Mouse (Mus musculus) midbrain, embryonic 12.5 days (tissue): ENCODE data around the gene Prcp. TPM values are rescaled to one million over a fixed set of nuclear protein-coding genes. Genes with fewer than 3 reads are reported as not detected.
"Not testable (repeated sequence)": the region's sequence is repeated elsewhere in the genome, so short reads cannot be mapped to it uniquely, and the experiment has no call there.

Experiments
- ATAC-seq: fragments of 200-750 bp; cut with Nextera tagmentation; 2 replicates; pipeline ENCODE4 v1.8.0; 2017; ENCODE audit warnings: low read depth, moderate TSS enrichment, moderate library complexity; ENCODE audit not compliant: low FRiP score
- H3K27ac ChIP-seq: fragments of 300-500 bp; sonication (generic); replicated peaks from 2 replicates; pipeline ENCODE4 v1.5.1; 2016; ENCODE audit warnings: mild to moderate bottlenecking
- H3K27me3 ChIP-seq: fragments of 300-500 bp; sonication (generic); 2 replicates; pipeline ENCODE4 v1.6.1; 2016; ENCODE audit warnings: mild to moderate bottlenecking
- H3K36me3 ChIP-seq: fragments of 300-500 bp; sonication (generic); 2 replicates; pipeline ENCODE4 v1.6.1; 2016
- H3K4me1 ChIP-seq: fragments of 300-500 bp; sonication (generic); 2 replicates; pipeline ENCODE4 v1.6.1; 2016
- H3K4me2 ChIP-seq: fragments of 300-500 bp; sonication (generic); replicated peaks from 2 replicates; pipeline ENCODE4 v1.6.1; 2016; ENCODE audit warnings: mild to moderate bottlenecking, moderate library complexity
- H3K4me3 ChIP-seq: fragments of 300-500 bp; sonication (generic); 2 replicates; pipeline ENCODE4 v1.5.1; 2016; ENCODE audit warnings: mild to moderate bottlenecking
- H3K9ac ChIP-seq: fragments of 300-500 bp; sonication (generic); replicated peaks from 2 replicates; pipeline ENCODE4 v1.6.1; 2016; ENCODE audit warnings: mild to moderate bottlenecking, moderate library complexity
- H3K9me3 ChIP-seq: fragments of 300-500 bp; sonication (generic); 2 replicates; pipeline ENCODE4 v1.6.1; 2016; ENCODE audit warnings: mild to moderate bottlenecking
- WGBS: fragments of 180-500 bp; shearing (Covaris S2); methylation state at CpG from one replicate; pipeline ENCODE4 v1.1.7; 2016; 5-methylcytosine and 5-hydroxymethylcytosine counted together
- polyA plus RNA-seq: library from polyadenylated mRNA; unstranded; fragments of >200 nt; fragmentation: Nextera tagmentation; extraction: Ambion mirVana; gene quantifications from 2 replicates; pipeline ENCODE4 v1.2.1, GENCODE M21; 2016

Prcp gene
- polyA plus RNA-seq, 1 experiment from 2014 or later = 20.7 TPM

DNA sequence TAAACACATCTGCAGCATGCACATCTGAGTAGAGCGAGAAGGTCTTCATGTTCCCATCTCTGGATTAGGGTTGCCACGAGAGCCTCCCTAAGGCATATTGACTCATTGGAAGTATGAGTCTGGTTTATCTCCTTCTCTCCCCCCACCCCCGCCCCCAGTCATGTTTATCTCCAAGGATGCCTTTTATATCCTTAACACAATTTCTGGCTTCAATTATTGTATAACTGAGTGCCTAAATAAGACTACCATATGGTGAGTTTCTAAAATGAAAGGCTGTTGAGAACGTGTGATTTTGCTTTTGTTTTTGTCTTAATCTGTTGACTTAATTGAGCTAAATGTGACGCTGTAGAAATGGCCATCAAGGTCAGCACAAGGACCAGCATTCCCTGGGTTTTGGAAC, 21.8 kb downstream of the Prcp start:
- H3K27ac ChIP-seq = no peak overlapping the region
- H3K4me3 ChIP-seq = no peak overlapping the region
- no peaks in the 10 kb centered on the region for H3K36me3 ChIP-seq
- no peaks in the 10 kb centered on the region for H3K9me3 ChIP-seq
- H3K9ac ChIP-seq = no peak overlapping the region
- ATAC-seq = no peak
- WGBS = 87% methylated on average over 5 of the region's 5 CpGs
- H3K27me3 ChIP-seq = no peaks in the 10 kb centered on the region
- no peak overlapping the region for H3K4me2 ChIP-seq
- no peaks in the 10 kb centered on the region for H3K4me1 ChIP-seq

DNA sequence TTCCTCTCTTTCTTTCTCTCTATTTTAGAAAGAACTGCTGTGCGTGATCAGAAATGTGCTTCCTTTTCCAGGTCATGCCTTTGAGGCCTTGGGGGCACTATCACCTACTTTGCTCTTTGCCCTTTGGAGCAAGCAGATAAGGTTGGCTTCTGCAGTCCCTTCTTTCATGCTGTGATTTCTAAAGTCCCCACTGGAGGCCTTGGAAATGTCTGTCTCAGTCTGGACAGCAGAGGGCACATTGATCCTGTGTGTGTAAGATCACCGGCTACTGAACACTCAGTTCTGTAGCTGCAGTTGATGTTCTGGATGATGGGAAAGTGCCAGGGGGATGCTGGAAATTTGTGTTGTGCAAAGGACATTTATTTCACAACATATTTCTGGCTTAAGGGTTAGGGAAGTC, 22.8 kb downstream of the Prcp start:
- WGBS = 55% methylated on average over 2 of the region's 2 CpGs
- H3K4me3 ChIP-seq = no peak overlapping the region
- H3K27ac ChIP-seq = no peak overlapping the region
- no peak overlapping the region for H3K9ac ChIP-seq
- H3K4me2 ChIP-seq = no peak overlapping the region
- no peaks in the 10 kb centered on the region for H3K27me3 ChIP-seq
- no peaks in the 10 kb centered on the region for H3K36me3 ChIP-seq
- H3K9me3 ChIP-seq = no peaks in the 10 kb centered on the region
- no peaks in the 10 kb centered on the region for H3K4me1 ChIP-seq
- ATAC-seq = peak; percentile 58; the same call in 1 of the 2 replicates

DNA sequence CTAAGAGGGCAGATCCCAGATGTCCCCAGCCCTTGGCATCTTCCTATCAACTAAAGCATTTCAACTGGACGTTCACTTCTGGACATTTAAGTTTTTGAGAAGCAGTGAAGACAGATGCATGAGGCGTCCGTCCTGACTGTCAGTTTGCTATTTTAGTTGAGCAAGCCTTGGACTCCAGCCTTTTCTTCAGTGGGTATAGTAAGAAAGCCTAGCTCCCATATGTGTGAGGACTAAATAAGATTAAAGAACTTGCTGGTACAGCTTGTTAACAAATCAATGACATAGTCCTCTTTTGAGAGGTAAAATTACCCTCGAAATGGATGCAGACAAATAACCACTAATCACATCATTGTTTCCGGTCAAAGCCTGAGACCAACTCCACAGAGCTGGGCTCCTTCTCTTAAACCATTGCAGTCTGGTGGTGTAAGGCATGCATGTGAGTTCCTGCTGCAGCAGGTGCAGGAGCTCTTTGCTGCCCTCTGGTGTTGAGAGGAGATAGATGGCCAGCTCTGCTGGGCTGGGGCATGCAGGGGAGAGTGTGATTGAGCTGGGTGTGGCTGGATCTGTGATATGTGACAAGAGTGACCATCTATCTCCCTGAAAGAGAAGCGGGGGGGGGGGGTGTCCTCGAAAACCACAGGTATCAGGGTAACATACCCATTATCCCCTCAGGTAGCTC, 29.2 kb downstream of the Prcp start:
- H3K36me3 ChIP-seq = no peaks in the 10 kb centered on the region
- H3K27ac ChIP-seq = no peak overlapping the region
- no peak overlapping the region for H3K4me2 ChIP-seq
- WGBS = 59% methylated on average over 7 of the region's 7 CpGs
- H3K9me3 ChIP-seq = no peaks in the 10 kb centered on the region
- peak; percentile 94 for ATAC-seq
- no peak overlapping the region for H3K4me3 ChIP-seq
- H3K4me1 ChIP-seq = no peaks in the 10 kb centered on the region
- no peak overlapping the region for H3K9ac ChIP-seq
- no peaks in the 10 kb centered on the region for H3K27me3 ChIP-seq

DNA sequence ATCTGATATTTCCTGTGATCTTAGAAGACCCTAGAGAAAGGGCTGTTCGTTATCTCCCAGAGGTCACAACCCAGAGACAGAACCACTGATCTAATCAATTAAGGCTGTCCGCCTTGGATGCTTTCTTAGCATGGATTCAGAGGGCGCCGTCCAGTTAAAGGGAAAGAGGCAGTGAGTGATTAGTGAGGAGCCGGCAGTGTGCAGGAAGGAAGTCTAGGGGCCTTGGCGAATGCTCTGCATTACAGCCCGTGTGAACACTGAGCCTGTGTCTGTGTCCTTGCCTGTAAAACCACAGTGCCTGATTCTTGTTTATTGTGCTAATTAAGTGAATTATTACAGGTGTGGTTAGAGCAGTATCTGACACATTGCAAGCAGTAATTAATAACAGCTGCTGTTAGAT, 30.0 kb downstream of the Prcp start:
- WGBS = 64% methylated on average over 7 of the region's 7 CpGs
- ATAC-seq = not testable (repeated sequence)

DNA sequence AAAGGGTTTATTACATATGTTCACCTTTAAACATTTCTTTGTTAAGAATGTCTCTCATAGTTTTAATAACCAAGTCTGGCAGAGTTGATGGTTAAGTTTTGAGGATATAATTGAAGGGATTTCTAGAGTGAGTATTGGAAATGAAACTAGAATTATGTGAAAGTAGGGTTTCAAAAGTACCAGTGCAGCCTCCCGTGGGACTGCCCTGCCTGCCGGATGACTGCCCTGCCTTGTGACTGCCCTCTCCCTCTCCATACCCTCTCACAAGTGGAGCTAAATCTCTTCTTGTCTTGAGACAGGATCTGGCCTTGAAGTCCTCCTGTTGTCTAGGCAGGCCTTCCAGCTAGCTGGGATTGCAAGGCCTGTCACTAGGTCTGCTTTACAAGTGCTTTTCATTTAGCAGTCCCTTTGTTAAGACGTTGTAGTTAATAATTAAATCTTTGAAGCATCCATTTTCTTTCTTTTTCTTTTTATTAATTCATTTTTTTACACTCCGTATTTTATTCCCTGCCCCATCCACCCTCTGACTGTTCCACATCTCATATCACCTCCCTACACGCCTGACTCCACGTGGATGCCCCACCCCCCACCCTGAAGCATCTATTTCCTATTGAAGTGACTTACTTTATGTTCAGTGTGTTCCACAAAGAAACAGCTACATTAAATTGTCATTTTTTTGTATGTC, 46.0 kb downstream of the Prcp start:
- no peak for ATAC-seq
- no peak overlapping the region for H3K27ac ChIP-seq
- no peaks in the 10 kb centered on the region for H3K9me3 ChIP-seq
- no peak overlapping the region for H3K9ac ChIP-seq
- no peaks in the 10 kb centered on the region for H3K36me3 ChIP-seq
- no peak overlapping the region for H3K4me3 ChIP-seq
- H3K4me1 ChIP-seq = no peaks in the 10 kb centered on the region
- no peaks in the 10 kb centered on the region for H3K27me3 ChIP-seq
- WGBS = 87% methylated on average over 6 of the region's 6 CpGs
- no peak overlapping the region for H3K4me2 ChIP-seq

More for the DNA sequence above, 30.0 kb downstream of the Prcp start:
- H3K9ac ChIP-seq, H3K4me1 ChIP-seq, H3K36me3 ChIP-seq, H3K4me2 ChIP-seq, H3K27ac ChIP-seq, H3K9me3 ChIP-seq, H3K27me3 ChIP-seq, H3K4me3 ChIP-seq: not testable (repeated sequence)

DNA sequence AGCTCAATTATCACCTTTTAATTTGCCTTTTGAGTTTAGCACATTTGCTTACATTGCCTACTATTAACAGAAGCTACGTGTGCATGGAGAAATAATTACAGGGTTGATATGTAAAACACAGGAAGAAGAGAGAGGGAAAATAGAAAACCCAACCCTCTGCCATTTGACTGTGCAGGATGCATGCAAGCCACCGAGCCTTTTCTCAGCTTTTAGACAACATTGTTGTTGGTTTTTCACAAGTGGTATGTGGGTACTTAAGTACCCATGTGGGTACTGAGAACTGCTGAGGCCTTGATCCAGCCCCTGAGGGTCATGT, 46.5 kb downstream of the Prcp start:
- 84% methylated on average over 2 of the region's 2 CpGs for WGBS
- ATAC-seq = no peak
- no peaks in the 10 kb centered on the region for H3K36me3 ChIP-seq
- H3K27me3 ChIP-seq = no peaks in the 10 kb centered on the region
- H3K4me2 ChIP-seq = no peak overlapping the region
- H3K4me3 ChIP-seq = no peak overlapping the region
- no peaks in the 10 kb centered on the region for H3K4me1 ChIP-seq
- no peak overlapping the region for H3K9ac ChIP-seq
- H3K27ac ChIP-seq = no peak overlapping the region
- H3K9me3 ChIP-seq = no peaks in the 10 kb centered on the region

DNA sequence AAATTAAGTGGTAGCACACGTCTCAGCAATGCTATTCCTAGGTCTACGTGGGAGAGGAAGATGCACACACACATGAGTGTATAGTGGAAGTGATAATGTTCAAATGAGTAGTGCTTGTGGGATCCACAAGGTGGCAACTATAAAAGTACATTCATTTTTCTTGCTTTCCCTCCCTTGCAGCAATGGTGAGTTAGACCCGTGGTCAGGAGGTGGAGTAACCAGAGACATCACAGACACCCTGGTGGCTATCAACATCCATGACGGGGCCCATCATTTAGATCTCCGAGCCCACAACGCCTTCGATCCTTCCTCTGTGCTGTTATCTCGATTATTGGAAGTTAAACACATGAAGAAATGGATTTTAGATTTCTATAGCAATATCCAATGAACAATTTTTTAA, 58.5 kb downstream of the Prcp start:
- WGBS = 93% methylated on average over 8 of the region's 8 CpGs
- no peak for ATAC-seq
- H3K9me3 ChIP-seq = no peaks in the 10 kb centered on the region
- H3K9ac ChIP-seq = no peak overlapping the region
- H3K27me3 ChIP-seq = no peaks in the 10 kb centered on the region
- H3K27ac ChIP-seq = no peak overlapping the region
- H3K36me3 ChIP-seq = no peaks in the 10 kb centered on the region
- peaks cover 14% of the 10 kb centered on the region for H3K4me1 ChIP-seq
- no peak overlapping the region for H3K4me3 ChIP-seq
- no peak overlapping the region for H3K4me2 ChIP-seq

DNA sequence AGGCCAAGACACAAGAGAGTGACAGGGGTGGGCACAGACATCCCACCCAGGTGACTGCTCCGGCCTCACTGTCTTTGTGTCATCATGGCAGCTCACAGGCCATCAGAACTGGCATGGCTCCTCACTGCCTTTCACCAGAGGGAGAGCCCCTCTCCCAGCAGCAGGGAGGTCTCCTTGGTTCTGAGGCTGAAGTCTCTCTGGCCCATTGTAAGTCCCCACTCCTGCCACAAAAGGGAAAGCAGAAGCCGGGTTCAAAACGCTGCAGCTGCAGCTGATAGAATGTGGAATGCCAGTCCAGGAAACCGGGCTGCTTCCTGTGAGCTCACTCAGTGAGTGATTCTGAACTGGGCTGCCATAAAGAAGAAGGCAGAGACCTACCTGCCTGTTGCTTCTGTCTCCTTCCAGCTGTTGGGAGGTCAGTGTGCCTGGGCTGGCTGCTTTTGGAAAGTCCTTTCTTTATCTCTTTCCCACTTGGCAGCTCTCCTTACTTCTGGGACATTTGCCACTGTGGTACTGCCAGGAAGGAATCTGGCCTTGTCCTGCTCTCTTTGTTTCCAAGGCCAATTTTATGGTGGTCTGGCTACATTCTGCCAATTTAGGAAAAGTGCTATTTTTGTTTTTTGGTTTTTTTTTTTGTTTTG, 59.2 kb downstream of the Prcp start:
- ATAC-seq, H3K36me3 ChIP-seq, H3K4me3 ChIP-seq, H3K27me3 ChIP-seq, H3K9ac ChIP-seq, H3K27ac ChIP-seq, H3K4me2 ChIP-seq, H3K9me3 ChIP-seq: not testable (repeated sequence)
- WGBS = 47% methylated on average over 4 of the region's 4 CpGs
- H3K4me1 ChIP-seq = peaks cover 14% of the 10 kb centered on the region

DNA sequence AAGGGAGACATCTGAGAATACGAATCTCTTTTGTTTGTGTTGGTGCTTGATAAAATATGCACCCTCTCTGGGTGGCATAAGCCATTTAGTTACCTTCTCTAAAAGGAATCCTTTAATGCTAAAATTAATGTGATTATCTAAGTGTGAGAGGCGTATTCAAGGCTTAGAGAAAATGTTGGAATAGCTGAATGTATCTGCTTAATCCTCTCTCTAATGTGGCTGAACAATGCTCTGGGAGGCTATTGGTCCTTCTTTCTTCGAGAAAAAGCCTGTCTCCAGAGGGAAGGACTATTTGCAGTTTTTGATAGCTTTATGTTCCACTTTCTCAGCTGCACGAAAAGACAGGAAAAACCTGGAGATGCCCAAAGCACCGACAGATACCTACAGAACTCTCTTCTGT, 62.5 kb downstream of the Prcp start:
- Histone ChIP-seq H3K27ac (peak overlapping the region; percentile 58), H3K36me3 (no peaks in the 10 kb centered on the region), H3K4me1 (peaks cover 18% of the 10 kb centered on the region), H3K9ac (no peak overlapping the region), H3K4me3 (no peak overlapping the region), H3K27me3 (peaks cover 10% of the 10 kb centered on the region; the same call in 1 of the 2 replicates), H3K4me2 (peak overlapping the region; percentile 34), H3K9me3 (no peaks in the 10 kb centered on the region)
- peak; percentile 51 for ATAC-seq
- 12% methylated on average over 5 of the region's 5 CpGs for WGBS

DNA sequence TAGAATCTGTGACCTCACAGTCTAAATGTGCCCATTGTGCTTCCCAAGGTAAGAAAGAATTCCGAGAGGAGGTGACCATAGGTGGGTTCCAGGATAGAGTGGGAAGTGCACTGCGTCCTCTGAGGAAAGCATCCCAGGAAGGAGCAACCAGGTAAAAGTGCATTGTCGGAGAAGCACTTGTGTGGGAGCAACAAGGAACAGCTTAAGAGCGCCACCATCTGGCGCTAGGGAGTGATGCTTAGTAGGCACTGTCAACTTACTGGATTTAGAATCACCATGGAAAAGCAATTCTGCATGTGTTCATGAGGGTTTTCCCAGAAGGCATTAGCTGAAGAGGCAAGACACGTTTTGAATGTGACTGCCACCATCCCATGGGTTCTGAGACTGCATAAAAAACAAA, 63.7 kb downstream of the Prcp start:
- no peak overlapping the region for H3K4me2 ChIP-seq
- 22% methylated on average over 6 of the region's 6 CpGs for WGBS
- ATAC-seq = peak; percentile 32; the same call in 1 of the 2 replicates
- no peak overlapping the region for H3K9ac ChIP-seq
- H3K4me1 ChIP-seq = peaks cover 18% of the 10 kb centered on the region
- no peak overlapping the region for H3K4me3 ChIP-seq
- H3K27ac ChIP-seq = no peak overlapping the region
- no peaks in the 10 kb centered on the region for H3K36me3 ChIP-seq
- H3K9me3 ChIP-seq = no peaks in the 10 kb centered on the region
- H3K27me3 ChIP-seq = peaks cover 10% of the 10 kb centered on the region; the same call in 1 of the 2 replicates

DNA sequence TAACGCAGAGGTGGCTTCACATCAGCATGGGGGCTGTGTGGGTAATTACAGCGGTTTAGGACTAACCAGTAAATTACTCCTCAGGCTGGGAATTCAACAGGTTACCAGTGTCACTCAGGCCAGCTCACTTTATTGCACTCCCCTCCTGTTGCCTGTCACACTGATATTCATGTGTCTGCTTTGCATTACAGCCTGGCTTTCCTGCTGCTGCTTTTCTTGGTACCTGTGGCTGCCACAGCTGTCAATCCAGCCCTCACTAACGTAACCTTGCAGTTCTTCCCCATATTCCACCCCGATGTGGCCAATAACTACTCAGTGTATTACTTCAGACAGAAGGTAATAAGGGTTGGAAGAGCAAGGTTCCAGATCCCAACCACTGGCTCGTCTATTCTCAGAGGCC, 65.5 kb downstream of the Prcp start:
- Histone ChIP-seq H3K4me1 (peaks cover 18% of the 10 kb centered on the region), H3K27ac (no peak overlapping the region), H3K9me3 (no peaks in the 10 kb centered on the region), H3K4me2 (no peak overlapping the region), H3K27me3 (peaks cover 10% of the 10 kb centered on the region; the same call in 1 of the 2 replicates), H3K4me3 (no peak overlapping the region), H3K9ac (no peak overlapping the region), H3K36me3 (no peaks in the 10 kb centered on the region)
- 63% methylated on average over 5 of the region's 5 CpGs for WGBS
- ATAC-seq = no peak

DNA sequence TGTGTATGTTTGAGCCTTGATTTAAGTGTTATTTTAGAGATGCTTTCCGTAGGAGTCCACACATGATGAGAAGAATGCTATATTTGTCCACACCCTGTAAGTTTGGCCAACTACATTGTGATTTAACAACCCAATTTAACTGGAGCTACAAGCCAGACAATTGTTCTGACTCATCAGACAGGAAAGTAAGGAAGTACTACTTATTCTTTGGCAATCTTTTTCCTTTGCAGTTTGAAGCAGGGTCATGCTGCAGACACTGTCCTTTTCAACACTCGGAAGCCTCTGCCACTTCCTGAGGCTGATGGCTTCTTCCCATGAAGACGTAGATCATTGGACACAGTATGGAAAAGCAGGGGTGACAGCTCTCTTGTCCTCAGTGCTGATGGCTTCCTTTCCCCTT, 76.5 kb downstream of the Prcp start:
- no peaks in the 10 kb centered on the region for H3K4me1 ChIP-seq
- ATAC-seq = no peak
- H3K9me3 ChIP-seq = no peaks in the 10 kb centered on the region
- H3K27me3 ChIP-seq = no peaks in the 10 kb centered on the region
- H3K4me2 ChIP-seq = no peak overlapping the region
- no peak overlapping the region for H3K9ac ChIP-seq
- WGBS = 81% methylated on average over 3 of the region's 3 CpGs
- H3K36me3 ChIP-seq = no peaks in the 10 kb centered on the region
- no peak overlapping the region for H3K27ac ChIP-seq
- no peak overlapping the region for H3K4me3 ChIP-seq
